Mouse (Mus musculus): ENCODE results near the gene Wscd2. TPM values are rescaled to one million over a fixed set of nuclear protein-coding genes. Genes with fewer than 3 reads are reported as not detected.

The Wscd2 gene
- polyA plus RNA-seq, 2 experiments, result 8.4 to 12.5 TPM

- TF ChIP-seq POLR2A (IDR thresholded peaks at IDR 0.05; ENCODE audit: borderline replicate concordance, extremely low read depth, insufficient read depth, insufficient read length), result no peak
- DNase-seq (ENCODE audit: low spot score) (no peak), ATAC-seq (ENCODE audit: low FRiP score, low read depth) (no peak)
- WGBS, result 29% methylated on average over 5 of the region's 5 CpGs
- H3K36me3 ChIP-seq (ENCODE audit: control insufficient read depth, insufficient read depth, low read length), result no peaks in the 10 kb centered on the region
- no peak overlapping the region for H3K4me3 ChIP-seq (replicated peaks; ENCODE audit: low read length)
- no peaks in the 10 kb centered on the region for H3K9me3 ChIP-seq (ENCODE audit: control insufficient read depth, low read length)
- no peaks in the 10 kb centered on the region for H3K27me3 ChIP-seq (ENCODE audit: control insufficient read depth, insufficient read depth, low read length)
- peaks cover 9% of the 10 kb centered on the region for H3K4me1 ChIP-seq (ENCODE audit: control insufficient read depth, insufficient read depth, low read length)
- no peak overlapping the region for H3K27ac ChIP-seq (replicated peaks; ENCODE audit: low read depth, low read length)
- no peak overlapping the region for H3K9ac ChIP-seq (ENCODE audit: low read depth, low read length, severe bottlenecking)
- H3K4me2 ChIP-seq (replicated peaks; ENCODE audit: low read depth, low read length, severe bottlenecking), result no peak overlapping the region
Measured at GRCm38 (mm10) chr5:113541196-113541595, 51.1 kb downstream of the Wscd2 start.

- no peaks in the 10 kb centered on the region for H3K27me3 ChIP-seq (ENCODE audit: control insufficient read depth, insufficient read depth, low read length)
- H3K4me3 ChIP-seq (replicated peaks; ENCODE audit: low read length), result no peak overlapping the region
- WGBS, result 23% methylated on average over 10 of the region's 10 CpGs
- H3K36me3 ChIP-seq (ENCODE audit: control insufficient read depth, insufficient read depth, low read length), result no peaks in the 10 kb centered on the region
- no peaks in the 10 kb centered on the region for H3K4me1 ChIP-seq (ENCODE audit: control insufficient read depth, insufficient read depth, low read length)
- no peak for ATAC-seq (ENCODE audit: low FRiP score, low read depth)
- H3K9ac ChIP-seq (ENCODE audit: low read depth, low read length, severe bottlenecking), result no peak overlapping the region
- TF ChIP-seq POLR2A (IDR thresholded peaks at IDR 0.05; ENCODE audit: borderline replicate concordance, extremely low read depth, insufficient read depth, insufficient read length), result no peak
- H3K9me3 ChIP-seq (ENCODE audit: control insufficient read depth, low read length), result no peaks in the 10 kb centered on the region
- no peak overlapping the region for H3K27ac ChIP-seq (replicated peaks; ENCODE audit: low read depth, low read length)
- no peak overlapping the region for H3K4me2 ChIP-seq (replicated peaks; ENCODE audit: low read depth, low read length, severe bottlenecking)
- no peak for DNase-seq (ENCODE audit: low spot score)
Measured at GRCm38 (mm10) chr5:113542885-113543476, 52.8 kb downstream of the Wscd2 start.

- Histone ChIP-seq H3K9ac (ENCODE audit: low read depth, low read length, severe bottlenecking) (no peak overlapping the region), H3K27ac (replicated peaks; ENCODE audit: low read depth, low read length) (no peak overlapping the region), H3K27me3 (ENCODE audit: control insufficient read depth, insufficient read depth, low read length) (peaks cover 12% of the 10 kb centered on the region; the same call in 1 of the 2 replicates), H3K4me2 (replicated peaks; ENCODE audit: low read depth, low read length, severe bottlenecking) (no peak overlapping the region), H3K36me3 (ENCODE audit: control insufficient read depth, insufficient read depth, low read length) (no peaks in the 10 kb centered on the region), H3K9me3 (ENCODE audit: control insufficient read depth, low read length) (no peaks in the 10 kb centered on the region), H3K4me1 (ENCODE audit: control insufficient read depth, insufficient read depth, low read length) (peaks cover 5% of the 10 kb centered on the region; the same call in 1 of the 2 replicates), H3K4me3 (replicated peaks; ENCODE audit: low read length) (no peak overlapping the region)
- 60% methylated on average over 14 of the region's 14 CpGs for WGBS
- ATAC-seq (ENCODE audit: low FRiP score, low read depth), result no peak
- DNase-seq (ENCODE audit: low spot score), result peak; percentile 40
- TF ChIP-seq POLR2A (IDR thresholded peaks at IDR 0.05; ENCODE audit: borderline replicate concordance, extremely low read depth, insufficient read depth, insufficient read length), result no peak
Measured at GRCm38 (mm10) chr5:113547949-113548700, 58.0 kb downstream of the Wscd2 start.

- Histone ChIP-seq H3K27me3 (ENCODE audit: control insufficient read depth, insufficient read depth, low read length) (peaks cover 17% of the 10 kb centered on the region; the same call in 1 of the 2 replicates), H3K9ac (ENCODE audit: low read depth, low read length, severe bottlenecking) (no peak overlapping the region), H3K4me3 (replicated peaks; ENCODE audit: low read length) (no peak overlapping the region), H3K4me1 (ENCODE audit: control insufficient read depth, insufficient read depth, low read length) (peaks cover 9% of the 10 kb centered on the region), H3K27ac (replicated peaks; ENCODE audit: low read depth, low read length) (no peak overlapping the region), H3K9me3 (ENCODE audit: control insufficient read depth, low read length) (no peaks in the 10 kb centered on the region), H3K36me3 (ENCODE audit: control insufficient read depth, insufficient read depth, low read length) (no peaks in the 10 kb centered on the region), H3K4me2 (replicated peaks; ENCODE audit: low read depth, low read length, severe bottlenecking) (no peak overlapping the region)
- DNase-seq (ENCODE audit: low spot score), result no peak
- TF ChIP-seq POLR2A (IDR thresholded peaks at IDR 0.05; ENCODE audit: borderline replicate concordance, extremely low read depth, insufficient read depth, insufficient read length), result no peak
- WGBS, result 53% methylated on average over 8 of the region's 8 CpGs
- ATAC-seq (ENCODE audit: low FRiP score, low read depth), result no peak
Measured at GRCm38 (mm10) chr5:113550249-113550648, 60.1 kb downstream of the Wscd2 start.

GRCm38 (mm10) chr5:113550759-113551158 is 60.6 kb downstream of the Wscd2 start:
- 15% methylated on average over 19 of the region's 19 CpGs for WGBS
- Histone ChIP-seq H3K27me3 (ENCODE audit: control insufficient read depth, insufficient read depth, low read length) (peaks cover 17% of the 10 kb centered on the region; the same call in 1 of the 2 replicates), H3K9ac (ENCODE audit: low read depth, low read length, severe bottlenecking) (no peak overlapping the region), H3K9me3 (ENCODE audit: control insufficient read depth, low read length) (no peaks in the 10 kb centered on the region), H3K27ac (replicated peaks; ENCODE audit: low read depth, low read length) (no peak overlapping the region), H3K4me1 (ENCODE audit: control insufficient read depth, insufficient read depth, low read length) (peaks cover 9% of the 10 kb centered on the region), H3K4me3 (replicated peaks; ENCODE audit: low read length) (no peak overlapping the region), H3K36me3 (ENCODE audit: control insufficient read depth, insufficient read depth, low read length) (no peaks in the 10 kb centered on the region), H3K4me2 (replicated peaks; ENCODE audit: low read depth, low read length, severe bottlenecking) (no peak overlapping the region)
- DNase-seq (ENCODE audit: low spot score), result no peak
- no peak for ATAC-seq (ENCODE audit: low FRiP score, low read depth)
- no peak for TF ChIP-seq POLR2A (IDR thresholded peaks at IDR 0.05; ENCODE audit: borderline replicate concordance, extremely low read depth, insufficient read depth, insufficient read length)

Data from limb, embryonic 14.5 days (tissue).